Mouse (Mus musculus) olfactory bulb, adult 2 months (tissue): ENCODE data around the gene Nup43.

Source experiments
- CTCF ChIP-seq: fragments of 200-500 bp; IDR thresholded peaks from 2 replicates; pipeline ENCODE4 v1.5.1; 2012; ENCODE audit warnings: low read depth, mild to moderate bottlenecking, low read length, moderate library complexity; ENCODE audit not compliant: insufficient read depth
- POLR2A ChIP-seq: fragments of 200-500 bp; IDR thresholded peaks from 2 replicates; pipeline ENCODE4 v1.6.1; 2012; ENCODE audit warnings: mild to moderate bottlenecking, low read depth, low read length, moderate library complexity; ENCODE audit not compliant: insufficient read depth

DNA sequence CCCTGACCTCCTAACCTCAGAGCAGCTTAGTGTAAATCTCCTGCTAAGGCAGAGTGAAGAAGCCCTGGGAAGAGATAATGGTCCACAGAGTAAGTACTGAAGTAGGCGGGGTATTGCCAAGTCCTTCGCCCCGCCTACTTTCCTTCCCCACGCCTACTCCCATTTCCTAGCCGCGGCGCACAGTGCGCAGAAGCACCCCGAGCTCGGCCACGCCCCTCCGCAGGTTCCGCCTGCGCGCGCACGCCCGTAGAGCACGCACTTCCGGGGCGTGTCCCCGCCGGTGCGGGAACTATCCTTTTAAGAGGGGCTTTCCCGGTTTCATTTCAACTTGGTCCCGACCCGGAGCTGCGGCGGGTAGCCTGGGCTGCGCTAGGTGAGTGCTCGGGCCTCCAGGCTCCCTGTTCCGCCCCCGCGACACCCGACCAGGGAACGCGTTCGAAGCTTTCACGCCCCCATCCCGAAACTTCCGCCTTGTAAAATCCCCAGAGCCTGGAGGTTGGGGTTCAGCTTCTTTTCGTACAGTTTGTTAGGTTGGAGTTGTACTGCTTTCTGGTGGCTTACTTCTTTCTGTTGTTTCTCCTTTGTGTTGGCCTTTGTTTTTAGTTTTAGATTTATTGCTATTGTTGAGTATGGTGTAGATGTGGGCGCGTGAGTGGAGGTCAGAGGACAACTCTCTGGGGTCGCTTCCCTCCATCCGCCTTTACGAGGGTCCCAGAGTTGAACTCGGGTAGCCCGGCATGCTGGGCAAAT is 58.6 kb downstream of the Nup43 start, which contains the start of gene Katna1:
- TF ChIP-seq CTCF = no peak
- peak; percentile 74; the same call in 1 of the 2 replicates for TF ChIP-seq POLR2A
